Mouse (Mus musculus) forebrain, embryonic 15.5 days (tissue): ENCODE results near the gene Ccdc84. TPM values are rescaled to one million over a fixed set of nuclear protein-coding genes. Genes with fewer than 3 reads are reported as not detected.
A peak's percentile ranks its signal among the peaks of the same experiment; 100 is the strongest.

Experiments
- ATAC-seq: fragments of 200-750 bp; cut with Nextera tagmentation; replicated peaks from 2 replicates; pipeline ENCODE4 v1.8.0; 2017; ENCODE audit warnings: mild to moderate bottlenecking, moderate TSS enrichment, moderate library complexity
- H3K27ac ChIP-seq: fragments of 300-500 bp; sonication (generic); replicated peaks from 2 replicates; pipeline ENCODE4 v1.5.1; 2015; ENCODE audit warnings: mild to moderate bottlenecking, inconsistent platforms
- H3K27me3 ChIP-seq: fragments of 300-500 bp; sonication (generic); 2 replicates; pipeline ENCODE4 v1.6.1; 2015; ENCODE audit warnings: inconsistent platforms
- H3K36me3 ChIP-seq: fragments of 300-500 bp; sonication (generic); 2 replicates; pipeline ENCODE4 v1.6.1; 2015; ENCODE audit warnings: mild to moderate bottlenecking, inconsistent platforms
- H3K4me1 ChIP-seq: fragments of 300-500 bp; sonication (generic); 2 replicates; pipeline ENCODE4 v1.6.1; 2015; ENCODE audit warnings: inconsistent platforms
- H3K4me2 ChIP-seq: fragments of 300-500 bp; sonication (generic); replicated peaks from 2 replicates; pipeline ENCODE4 v1.6.1; 2015; ENCODE audit warnings: mild to moderate bottlenecking, inconsistent platforms
- H3K4me3 ChIP-seq: fragments of 300-500 bp; sonication (generic); 2 replicates; pipeline ENCODE4 v1.5.1; 2015; ENCODE audit warnings: mild to moderate bottlenecking, inconsistent platforms
- H3K9ac ChIP-seq: fragments of 300-500 bp; sonication (generic); replicated peaks from 2 replicates; pipeline ENCODE4 v1.6.1; 2015; ENCODE audit warnings: mild to moderate bottlenecking, inconsistent platforms
- H3K9me3 ChIP-seq: fragments of 300-500 bp; sonication (generic); 2 replicates; pipeline ENCODE4 v1.6.1; 2016; ENCODE audit warnings: inconsistent platforms
- WGBS: fragments of 180-500 bp; shearing (Covaris S2); methylation state at CpG from one replicate; pipeline ENCODE4 v1.1.7; 2015; ENCODE audit warnings: mixed read lengths; 5-methylcytosine and 5-hydroxymethylcytosine counted together
- polyA plus RNA-seq: library from polyadenylated mRNA; unstranded; fragments of >200 nt; fragmentation: Nextera tagmentation; extraction: Ambion mirVana; gene quantifications from 2 replicates; pipeline ENCODE4 v1.2.1, GENCODE M21; 2015

Gene Ccdc84
- polyA plus RNA-seq, 1 experiment from 2014 or later: 34.6 TPM

DNA sequence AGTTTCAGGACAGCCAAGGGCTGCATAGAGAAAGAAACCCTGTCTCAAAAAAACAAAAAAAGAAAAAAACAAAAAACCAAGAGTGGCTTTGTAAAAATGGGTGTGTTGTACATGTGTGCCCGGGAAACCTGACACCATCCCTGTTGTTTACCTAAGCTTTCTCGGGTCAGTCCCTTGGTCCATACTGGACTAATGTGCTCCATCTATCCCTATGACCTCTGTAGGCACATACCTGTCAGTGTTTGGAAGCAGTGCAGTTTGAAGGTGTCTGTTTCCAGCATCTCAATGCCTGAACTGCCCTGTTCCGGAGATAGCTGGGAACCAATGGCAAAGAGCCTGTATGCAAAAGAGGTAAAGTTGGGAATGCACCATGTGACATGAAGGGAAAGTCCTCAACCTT is 13.4 kb downstream of the Ccdc84 start:
- H3K36me3 ChIP-seq: peaks cover 68% of the 10 kb centered on the region
- H3K4me3 ChIP-seq: no peak overlapping the region
- 83% methylated on average over 3 of the region's 3 CpGs for WGBS
- no peak for ATAC-seq
- no peaks in the 10 kb centered on the region for H3K27me3 ChIP-seq
- H3K4me2 ChIP-seq: no peak overlapping the region
- H3K9ac ChIP-seq: no peak overlapping the region
- no peak overlapping the region for H3K27ac ChIP-seq
- peaks cover 26% of the 10 kb centered on the region for H3K4me1 ChIP-seq
- no peaks in the 10 kb centered on the region for H3K9me3 ChIP-seq

DNA sequence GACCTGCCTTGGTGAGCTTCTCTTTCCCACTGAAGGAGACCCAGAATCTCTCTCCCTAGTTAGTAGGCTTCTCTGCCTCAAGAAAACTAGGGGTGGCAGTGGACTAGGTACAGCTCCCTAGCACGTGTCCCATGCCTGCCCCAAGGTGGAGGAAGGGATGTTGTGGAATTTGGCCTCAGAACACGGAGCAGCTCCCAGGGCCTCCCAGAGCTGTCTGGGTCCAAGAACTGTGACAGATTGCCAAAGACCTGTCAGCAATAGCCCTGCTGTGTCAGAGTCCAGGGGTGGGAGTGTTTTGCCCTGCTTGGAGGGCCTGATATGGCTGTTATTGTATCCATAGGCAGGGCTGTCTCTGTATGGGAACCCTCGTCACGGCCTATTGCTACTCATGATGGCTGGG is 17.3 kb downstream of the Ccdc84 start:
- Histone ChIP-seq H3K4me2 (no peak overlapping the region), H3K4me1 (peaks cover 26% of the 10 kb centered on the region), H3K27me3 (no peaks in the 10 kb centered on the region), H3K4me3 (no peak overlapping the region), H3K36me3 (peaks cover 55% of the 10 kb centered on the region), H3K9ac (no peak overlapping the region), H3K9me3 (no peaks in the 10 kb centered on the region), H3K27ac (no peak overlapping the region)
- 97% methylated on average over 4 of the region's 4 CpGs for WGBS
- no peak for ATAC-seq

DNA sequence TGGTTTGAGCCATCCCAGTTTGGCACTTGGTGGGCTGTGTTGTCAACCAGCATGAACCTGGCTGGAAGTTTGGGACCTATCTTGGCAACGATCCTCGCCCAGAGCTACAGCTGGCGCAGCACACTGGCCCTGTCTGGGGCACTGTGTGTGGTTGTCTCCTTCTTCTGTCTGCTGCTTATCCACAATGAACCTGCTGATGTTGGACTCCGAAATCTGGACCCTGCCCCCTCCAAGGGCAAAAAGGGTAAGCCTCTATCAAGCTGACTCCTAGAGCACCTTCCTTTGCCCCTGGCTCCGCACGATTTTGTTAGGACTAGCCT is 18.6 kb downstream of the Ccdc84 start:
- Histone ChIP-seq H3K27ac (no peak overlapping the region), H3K9ac (no peak overlapping the region), H3K9me3 (no peaks in the 10 kb centered on the region), H3K4me2 (no peak overlapping the region), H3K4me1 (peaks cover 14% of the 10 kb centered on the region), H3K27me3 (no peaks in the 10 kb centered on the region), H3K4me3 (no peak overlapping the region), H3K36me3 (peaks cover 45% of the 10 kb centered on the region)
- WGBS: 89% methylated on average over 6 of the region's 6 CpGs
- no peak for ATAC-seq

- Histone ChIP-seq H3K4me2 (no peak overlapping the region), H3K27me3 (no peaks in the 10 kb centered on the region), H3K4me3 (no peak overlapping the region), H3K4me1 (peaks cover 14% of the 10 kb centered on the region), H3K36me3 (peaks cover 40% of the 10 kb centered on the region), H3K9me3 (no peaks in the 10 kb centered on the region), H3K9ac (no peak overlapping the region), H3K27ac (no peak overlapping the region)
- WGBS: 86% methylated on average over 13 of the region's 13 CpGs
- no peak for ATAC-seq
Observed at GRCm38 (mm10) chr9:44399114-44399794, 19.1 kb downstream of the Ccdc84 start.

GRCm38 (mm10) chr9:44398551-44398950 is 19.8 kb downstream of the Ccdc84 start:
- WGBS: 84% methylated on average over 9 of the region's 9 CpGs
- H3K36me3 ChIP-seq: peaks cover 33% of the 10 kb centered on the region
- peaks cover 14% of the 10 kb centered on the region for H3K4me1 ChIP-seq
- no peak overlapping the region for H3K9ac ChIP-seq
- H3K27ac ChIP-seq: no peak overlapping the region
- peak overlapping the region; percentile 90; the same call in 1 of the 2 replicates for H3K4me2 ChIP-seq
- H3K9me3 ChIP-seq: no peaks in the 10 kb centered on the region
- peak overlapping the region; percentile 61; the same call in 1 of the 2 replicates for H3K4me3 ChIP-seq
- H3K27me3 ChIP-seq: no peaks in the 10 kb centered on the region
- no peak for ATAC-seq

DNA sequence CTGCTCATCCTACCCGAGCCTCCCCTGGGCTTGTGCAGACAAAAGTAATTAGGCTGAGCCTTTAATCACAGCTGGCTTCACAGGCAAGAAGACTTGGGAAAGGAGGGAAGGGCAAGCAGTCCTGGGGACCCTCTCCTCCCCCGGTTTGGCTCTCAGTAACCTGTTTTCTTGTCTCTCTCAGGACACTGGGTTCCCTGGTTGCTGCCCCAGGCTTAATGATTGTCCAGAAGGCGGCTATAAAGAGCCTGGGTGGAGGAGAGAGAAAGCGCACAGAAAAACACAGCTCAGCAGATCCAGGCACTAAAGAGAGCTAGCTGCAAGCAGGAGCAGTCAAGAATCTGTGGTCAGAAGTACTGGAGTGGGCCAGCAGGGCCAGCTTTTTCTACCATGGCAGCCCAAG is 20.3 kb downstream of the Ccdc84 start:
- WGBS: 17% methylated on average over 4 of the region's 4 CpGs
- H3K27me3 ChIP-seq: no peaks in the 10 kb centered on the region
- peak overlapping the region; percentile 90 for H3K4me2 ChIP-seq
- peaks cover 14% of the 10 kb centered on the region for H3K4me1 ChIP-seq
- no peak overlapping the region for H3K27ac ChIP-seq
- H3K9ac ChIP-seq: peak overlapping the region; percentile 37; the same call in 1 of the 2 replicates
- ATAC-seq: no peak
- H3K4me3 ChIP-seq: peak overlapping the region; percentile 61
- H3K9me3 ChIP-seq: no peaks in the 10 kb centered on the region
- peaks cover 29% of the 10 kb centered on the region for H3K36me3 ChIP-seq

- peaks cover 18% of the 10 kb centered on the region for H3K36me3 ChIP-seq
- H3K27me3 ChIP-seq: no peaks in the 10 kb centered on the region
- H3K9me3 ChIP-seq: no peaks in the 10 kb centered on the region
- peak within 1 kb of the TSS; percentile 61 for H3K4me3 ChIP-seq
- WGBS: 0% methylated on average over 43 of the region's 43 CpGs
- H3K27ac ChIP-seq: peak within 1 kb of the TSS; percentile 77
- ATAC-seq: peak; percentile 98
- peaks cover 14% of the 10 kb centered on the region for H3K4me1 ChIP-seq
- peak within 1 kb of the TSS; percentile 90 for H3K4me2 ChIP-seq
- H3K9ac ChIP-seq: peak within 1 kb of the TSS; percentile 74
Observed at GRCm38 (mm10) chr9:44396684-44397411, 21.5 kb downstream of the Ccdc84 start, which contains the start of gene Slc37a4. TSS of gene Slc37a4 (plus strand) at chr9:44396852.

DNA sequence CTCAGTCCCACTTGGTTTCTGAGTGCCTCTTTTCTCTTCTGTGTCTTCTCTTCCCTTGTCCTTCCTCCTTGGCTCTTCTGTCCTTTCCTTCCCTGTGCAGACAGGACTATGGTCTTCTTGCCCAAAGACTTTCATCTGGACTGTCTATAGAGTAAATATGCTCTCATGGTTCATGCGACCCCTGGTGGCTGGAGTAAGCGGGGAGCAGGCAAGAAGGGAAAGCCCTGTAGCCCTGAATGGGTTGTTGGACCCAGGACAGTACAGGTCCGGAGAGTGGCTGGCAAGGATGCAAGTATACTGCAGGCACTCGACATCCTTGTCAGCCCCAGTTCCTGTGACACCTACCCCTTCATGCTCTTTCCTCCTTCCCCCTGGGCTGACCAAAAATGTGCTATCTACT is 26.9 kb downstream of the Ccdc84 start:
- no peak overlapping the region for H3K9ac ChIP-seq
- no peak overlapping the region for H3K27ac ChIP-seq
- no peaks in the 10 kb centered on the region for H3K4me1 ChIP-seq
- H3K27me3 ChIP-seq: no peaks in the 10 kb centered on the region
- H3K4me2 ChIP-seq: no peak overlapping the region
- H3K36me3 ChIP-seq: peaks cover 44% of the 10 kb centered on the region
- H3K4me3 ChIP-seq: no peak overlapping the region
- ATAC-seq: no peak; the same call in 1 of the 2 replicates
- 40% methylated on average over 4 of the region's 4 CpGs for WGBS
- no peaks in the 10 kb centered on the region for H3K9me3 ChIP-seq

GRCm38 (mm10) chr9:44389273-44389672 is 29.1 kb downstream of the Ccdc84 start:
- H3K4me3 ChIP-seq: no peak overlapping the region
- 60% methylated on average over 8 of the region's 8 CpGs for WGBS
- no peak overlapping the region for H3K9ac ChIP-seq
- H3K27ac ChIP-seq: no peak overlapping the region
- peaks cover 66% of the 10 kb centered on the region for H3K36me3 ChIP-seq
- H3K4me2 ChIP-seq: no peak overlapping the region
- no peaks in the 10 kb centered on the region for H3K9me3 ChIP-seq
- H3K27me3 ChIP-seq: no peaks in the 10 kb centered on the region
- no peak for ATAC-seq
- no peaks in the 10 kb centered on the region for H3K4me1 ChIP-seq

GRCm38 (mm10) chr9:44387221-44387620 is 31.1 kb downstream of the Ccdc84 start:
- H3K9me3 ChIP-seq: no peaks in the 10 kb centered on the region
- no peaks in the 10 kb centered on the region for H3K27me3 ChIP-seq
- ATAC-seq: no peak
- H3K36me3 ChIP-seq: peaks cover 87% of the 10 kb centered on the region
- no peak overlapping the region for H3K4me2 ChIP-seq
- no peak overlapping the region for H3K4me3 ChIP-seq
- no peak overlapping the region for H3K9ac ChIP-seq
- H3K27ac ChIP-seq: no peak overlapping the region
- H3K4me1 ChIP-seq: no peaks in the 10 kb centered on the region
- WGBS: 72% methylated on average over 3 of the region's 3 CpGs

- WGBS: 94% methylated on average over 13 of the region's 13 CpGs
- peaks cover 17% of the 10 kb centered on the region for H3K4me1 ChIP-seq
- no peaks in the 10 kb centered on the region for H3K9me3 ChIP-seq
- H3K27ac ChIP-seq: no peak overlapping the region
- ATAC-seq: no peak
- no peaks in the 10 kb centered on the region for H3K27me3 ChIP-seq
- H3K9ac ChIP-seq: no peak overlapping the region
- H3K36me3 ChIP-seq: peaks cover 87% of the 10 kb centered on the region
- H3K4me2 ChIP-seq: no peak overlapping the region
- H3K4me3 ChIP-seq: no peak overlapping the region
Observed at GRCm38 (mm10) chr9:44384596-44384995, 33.8 kb downstream of the Ccdc84 start.

DNA sequence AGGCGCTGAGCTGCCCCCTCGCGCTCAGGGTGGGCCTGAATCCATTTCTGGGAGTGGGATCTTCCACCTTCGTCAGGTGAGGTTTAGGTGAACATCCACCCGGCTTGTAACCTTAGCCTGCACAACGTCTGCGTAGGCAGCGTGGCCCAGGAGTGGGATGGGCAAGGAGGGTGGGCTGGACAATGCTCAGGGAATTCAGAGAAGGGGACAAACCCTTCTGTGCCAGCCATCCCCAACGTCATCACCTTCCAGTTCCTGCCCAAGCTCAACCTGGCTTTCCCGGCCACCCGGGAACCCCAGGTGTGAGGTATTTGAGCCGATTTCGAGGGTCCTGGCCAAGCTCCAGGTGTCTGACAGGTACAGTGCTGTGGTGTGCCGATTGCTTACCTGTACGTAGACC is 38.5 kb downstream of the Ccdc84 start:
- WGBS: 7% methylated on average over 15 of the region's 15 CpGs
- peaks cover 41% of the 10 kb centered on the region for H3K36me3 ChIP-seq
- peak overlapping the region; percentile 89 for H3K4me3 ChIP-seq
- peak overlapping the region; percentile 93 for H3K9ac ChIP-seq
- peak overlapping the region; percentile 87 for H3K27ac ChIP-seq
- H3K9me3 ChIP-seq: no peaks in the 10 kb centered on the region
- H3K4me2 ChIP-seq: peak overlapping the region; percentile 84
- H3K4me1 ChIP-seq: peaks cover 23% of the 10 kb centered on the region
- peak; percentile 44 for ATAC-seq
- no peaks in the 10 kb centered on the region for H3K27me3 ChIP-seq
